Mouse (Mus musculus) brown adipose tissue, adult 24 weeks (tissue): ENCODE measurements around the gene Pdyn. TPM values are rescaled to one million over a fixed set of nuclear protein-coding genes. Genes with fewer than 3 reads are reported as not detected.

Source experiments
- H3K27ac ChIP-seq: fragments of 200-500 bp; replicated peaks from 2 replicates; pipeline ENCODE4 v1.5.1; 2012; ENCODE audit warnings: low read depth, mild to moderate bottlenecking, low read length
- H3K4me1 ChIP-seq: fragments of 200-500 bp; 2 replicates; pipeline ENCODE4 v1.6.1; 2012; ENCODE audit warnings: low read length, mixed read lengths; ENCODE audit not compliant: control insufficient read depth, insufficient read depth, insufficient read length
- H3K4me3 ChIP-seq: fragments of 200-500 bp; 2 replicates; pipeline ENCODE4 v1.5.1; 2012; ENCODE audit warnings: low read depth, mild to moderate bottlenecking, low read length, moderate library complexity; ENCODE audit not compliant: insufficient read depth
- polyA plus RNA-seq: library from polyadenylated mRNA; stranded (reverse); fragments of >200 nt; gene quantifications from 2 replicates; pipeline ENCODE4 v1.2.4, GENCODE M21; 2012; ENCODE audit not compliant: missing spikeins, insufficient read depth, insufficient read length

Gene Pdyn
- polyA plus RNA-seq, 1 experiment, result not detected

- no peaks in the 10 kb centered on the region for H3K4me1 ChIP-seq
- no peak overlapping the region for H3K27ac ChIP-seq
- no peak overlapping the region for H3K4me3 ChIP-seq
These were observed 22.0 kb downstream of the Pdyn start for GRCm38 (mm10) chr2:129677664-129678063.

DNA sequence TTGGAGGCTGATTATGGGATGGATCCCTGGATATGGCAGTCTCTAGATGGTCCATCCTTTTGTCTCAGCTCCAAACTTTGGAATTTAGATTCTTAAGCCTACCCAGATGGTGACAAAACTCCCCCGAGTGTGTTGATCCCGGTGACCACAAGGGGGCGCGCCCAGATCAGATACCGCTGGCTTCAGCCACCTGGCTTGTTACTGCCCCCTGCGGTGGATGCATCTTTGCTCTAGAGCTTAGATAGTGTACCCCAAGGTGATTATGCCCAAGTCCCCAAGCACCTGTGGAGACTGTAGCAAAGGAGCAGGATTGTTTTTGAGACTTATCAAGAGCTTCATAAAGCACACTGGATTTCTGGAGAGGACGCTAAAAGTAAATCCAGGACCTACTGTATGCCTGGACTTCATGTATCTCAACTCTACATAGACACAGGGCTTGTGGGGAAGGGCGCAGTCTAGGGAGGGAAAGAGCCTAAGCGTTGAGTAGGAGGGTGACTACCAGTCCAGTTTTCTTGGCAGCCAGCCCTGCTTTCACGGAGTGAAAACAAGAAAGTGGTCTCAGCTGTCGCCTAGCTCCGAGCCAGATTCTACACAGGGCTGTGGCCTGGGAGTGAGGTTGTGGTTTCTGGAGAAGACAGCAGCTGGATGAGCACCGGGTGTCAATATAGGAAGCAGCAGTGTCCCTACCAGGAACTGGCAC, 24.6 kb downstream of the Pdyn start:
- Histone ChIP-seq H3K27ac (no peak overlapping the region), H3K4me3 (no peak overlapping the region), H3K4me1 (no peaks in the 10 kb centered on the region)

- no peaks in the 10 kb centered on the region for H3K4me1 ChIP-seq
- H3K27ac ChIP-seq, result no peak overlapping the region
- H3K4me3 ChIP-seq, result no peak overlapping the region
These were observed 27.7 kb downstream of the Pdyn start for GRCm38 (mm10) chr2:129671911-129672310.

DNA sequence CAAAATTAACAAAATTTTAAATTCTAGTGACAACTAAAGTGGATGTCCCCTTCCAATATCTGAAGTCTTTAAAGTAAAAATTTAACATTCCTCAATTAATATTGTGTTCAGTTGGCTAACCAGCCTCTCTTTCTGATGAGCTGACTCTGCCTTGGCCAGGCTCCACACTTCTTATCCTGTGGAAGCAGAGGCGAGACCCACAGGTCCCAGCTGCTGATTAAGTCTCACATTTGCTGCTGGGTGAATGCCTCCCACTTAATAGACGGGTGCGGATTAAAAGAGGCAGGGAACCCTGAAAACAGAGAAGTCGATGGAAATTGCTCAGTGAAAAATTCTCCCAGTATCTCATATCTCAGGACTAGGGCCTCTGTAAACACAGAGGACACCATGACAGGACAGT, 37.2 kb downstream of the Pdyn start:
- no peak overlapping the region for H3K4me3 ChIP-seq
- no peak overlapping the region for H3K27ac ChIP-seq
- H3K4me1 ChIP-seq, result no peaks in the 10 kb centered on the region

DNA sequence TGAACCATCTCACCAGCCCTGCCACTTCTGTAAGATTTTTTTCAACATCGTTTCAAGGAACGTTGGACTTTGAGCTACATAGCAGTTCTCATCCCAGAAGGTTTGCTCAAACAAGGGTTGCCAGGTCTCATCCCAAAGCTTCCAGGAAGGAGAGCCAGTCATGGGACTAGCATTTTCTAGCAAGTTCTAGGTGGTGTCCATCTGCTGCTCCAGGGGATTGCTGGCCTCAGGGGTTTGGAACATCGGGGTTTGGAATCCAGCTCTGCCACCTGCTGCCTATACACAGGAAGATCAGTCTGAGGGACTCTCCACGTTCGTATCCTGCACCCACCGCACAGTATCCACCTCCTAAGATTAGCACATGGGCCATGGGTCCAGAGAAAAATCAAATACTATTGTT, 39.6 kb downstream of the Pdyn start:
- H3K27ac ChIP-seq, result no peak overlapping the region
- no peak overlapping the region for H3K4me3 ChIP-seq
- H3K4me1 ChIP-seq, result no peaks in the 10 kb centered on the region

- no peaks in the 10 kb centered on the region for H3K4me1 ChIP-seq
These were observed 40.8 kb downstream of the Pdyn start for GRCm38 (mm10) chr2:129658796-129659195.

DNA sequence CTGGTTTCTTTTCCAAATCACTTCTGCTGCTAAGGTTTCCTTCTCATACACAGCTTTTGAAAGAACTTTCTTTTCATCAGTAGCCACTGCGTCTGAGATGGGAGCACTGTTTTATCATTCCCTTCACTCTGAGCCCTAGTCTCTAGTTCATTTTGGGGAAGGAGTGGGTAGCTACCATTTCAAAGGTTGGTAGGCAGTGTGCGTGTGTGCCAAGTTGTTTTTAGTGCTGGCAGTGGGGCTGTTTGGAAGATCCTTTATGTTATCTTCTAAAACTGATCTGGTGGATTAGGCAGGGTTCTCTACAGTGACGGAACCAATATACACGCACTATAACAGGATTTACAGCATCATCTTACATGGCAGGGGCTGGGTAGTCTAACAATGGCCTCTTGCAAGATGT, 44.6 kb downstream of the Pdyn start:
- H3K4me3 ChIP-seq, result no peak overlapping the region
- H3K27ac ChIP-seq, result no peak overlapping the region
- H3K4me1 ChIP-seq, result no peaks in the 10 kb centered on the region

More at GRCm38 (mm10) chr2:129658796-129659195, 40.8 kb downstream of the Pdyn start:
- Histone ChIP-seq H3K27ac (no peak overlapping the region), H3K4me3 (no peak overlapping the region)

DNA sequence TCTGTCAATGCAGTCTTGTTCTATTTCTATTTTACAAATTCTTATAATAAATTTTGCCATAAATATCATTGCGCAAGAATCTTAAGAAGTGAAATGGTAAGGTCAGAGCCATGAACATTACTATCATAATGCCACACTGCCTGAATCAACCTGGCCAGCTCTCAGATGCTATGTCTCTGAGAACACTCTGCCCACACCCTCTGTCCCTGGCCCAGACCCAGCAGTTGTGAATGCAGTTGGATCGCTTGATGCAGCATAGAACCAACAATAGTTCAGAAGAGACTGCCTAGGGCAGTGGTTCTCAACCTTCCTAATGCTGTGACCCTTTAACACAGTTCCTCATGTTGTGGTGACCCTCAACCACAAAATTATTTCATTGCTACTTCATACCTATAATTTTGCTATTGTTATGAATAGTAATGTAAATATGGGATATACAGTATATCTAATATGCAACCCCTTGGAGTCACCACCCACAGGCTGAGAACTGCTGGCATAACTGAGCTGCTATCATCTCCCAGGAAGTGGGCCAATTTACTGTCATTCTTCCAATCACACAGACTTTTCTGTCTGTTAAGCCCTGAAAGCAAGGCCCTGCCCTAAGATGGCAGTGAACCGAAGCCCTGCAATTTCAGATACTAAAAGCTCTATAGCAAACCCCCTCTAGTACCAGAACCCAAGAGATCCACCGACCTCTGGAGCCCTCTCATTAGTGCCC, 45.3 kb downstream of the Pdyn start:
- no peak overlapping the region for H3K4me3 ChIP-seq
- H3K4me1 ChIP-seq, result no peaks in the 10 kb centered on the region
- no peak overlapping the region for H3K27ac ChIP-seq

GRCm38 (mm10) chr2:129653632-129654031, 46.0 kb downstream of the Pdyn start:
- no peak overlapping the region for H3K27ac ChIP-seq
- no peaks in the 10 kb centered on the region for H3K4me1 ChIP-seq

DNA sequence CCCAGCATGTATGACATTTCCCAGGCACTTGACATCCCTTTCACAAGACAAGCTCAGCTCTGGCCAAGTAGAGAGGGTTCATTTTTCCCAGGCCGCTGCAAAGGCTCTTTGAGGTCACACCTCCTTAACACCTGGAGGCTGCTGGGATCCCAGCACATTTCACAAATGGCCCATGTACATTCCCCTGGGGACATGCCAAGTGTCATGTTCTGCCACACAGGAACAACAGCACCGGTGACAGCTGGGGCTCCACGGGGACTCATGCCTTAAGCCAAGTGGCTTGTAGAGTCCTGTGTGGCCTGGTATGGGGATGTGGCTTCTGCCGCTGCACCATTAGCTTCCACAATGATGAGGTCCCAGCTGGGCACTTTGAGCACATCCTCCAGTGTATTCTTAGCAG, 47.0 kb downstream of the Pdyn start:
- no peaks in the 10 kb centered on the region for H3K4me1 ChIP-seq
- no peak overlapping the region for H3K4me3 ChIP-seq
- no peak overlapping the region for H3K27ac ChIP-seq

More at GRCm38 (mm10) chr2:129653632-129654031, 46.0 kb downstream of the Pdyn start:
- no peak overlapping the region for H3K4me3 ChIP-seq

Other genes with a start within 250 kb of the Pdyn start
- gene F830045P16Rik, start 163.2 kb downstream of the Pdyn start, polyA plus RNA-seq, result not detected in 2 replicates
- 10.9 and 11.9 TPM in 2 replicates for gene Sirpa, start 107.0 kb downstream of the Pdyn start, polyA plus RNA-seq
- 6.6 and 6.9 TPM in 2 replicates for gene Stk35, start 100.7 kb upstream of the Pdyn start, polyA plus RNA-seq